Mouse (Mus musculus): ENCODE results near the gene Gcn1l1.
A peak's percentile ranks its signal among the peaks of the same experiment; 100 is the strongest.
"Not testable (repeated sequence)": the region's sequence is repeated elsewhere in the genome, so short reads cannot be mapped to it uniquely, and the experiment has no call there.

Gcn1l1 gene

DNA sequence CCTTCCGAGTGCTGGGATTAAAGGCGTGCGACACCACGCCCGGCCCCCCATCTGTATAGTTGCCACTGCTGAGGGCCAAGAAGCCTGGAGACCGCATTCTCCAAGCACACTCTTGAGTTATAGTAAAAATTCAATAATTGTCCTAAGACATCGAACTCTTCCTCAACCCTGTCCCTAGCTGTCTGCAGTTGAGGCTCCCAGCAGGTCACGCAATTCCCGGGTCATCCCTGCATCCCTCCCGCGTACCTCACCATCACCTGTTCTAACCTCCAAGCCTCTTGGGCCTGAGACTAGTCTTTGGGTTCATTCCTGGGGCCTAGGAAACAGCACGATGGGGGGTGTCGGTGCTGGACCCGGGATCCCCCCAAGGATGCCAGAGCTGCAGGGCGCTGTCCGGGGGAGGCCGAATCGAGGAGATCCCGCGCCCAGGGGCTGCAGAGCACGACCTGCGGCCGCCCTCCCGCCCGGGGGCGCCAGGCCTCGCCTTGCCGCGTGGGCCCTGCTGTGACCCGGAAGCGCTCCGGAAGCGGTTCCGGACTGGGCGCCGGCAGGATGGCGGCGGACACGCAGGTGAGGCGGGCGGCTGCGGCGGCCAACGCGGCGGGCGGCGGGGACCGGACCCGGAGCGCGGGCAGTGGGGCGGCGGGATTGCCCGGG, at the start of gene Gcn1l1:
TSS of gene Gcn1l1 (plus strand) at position 518 of the 657 bp plus-strand sequence.
- DNase-seq (ENCODE audit: low read depth) = peak; percentile 73

DNA sequence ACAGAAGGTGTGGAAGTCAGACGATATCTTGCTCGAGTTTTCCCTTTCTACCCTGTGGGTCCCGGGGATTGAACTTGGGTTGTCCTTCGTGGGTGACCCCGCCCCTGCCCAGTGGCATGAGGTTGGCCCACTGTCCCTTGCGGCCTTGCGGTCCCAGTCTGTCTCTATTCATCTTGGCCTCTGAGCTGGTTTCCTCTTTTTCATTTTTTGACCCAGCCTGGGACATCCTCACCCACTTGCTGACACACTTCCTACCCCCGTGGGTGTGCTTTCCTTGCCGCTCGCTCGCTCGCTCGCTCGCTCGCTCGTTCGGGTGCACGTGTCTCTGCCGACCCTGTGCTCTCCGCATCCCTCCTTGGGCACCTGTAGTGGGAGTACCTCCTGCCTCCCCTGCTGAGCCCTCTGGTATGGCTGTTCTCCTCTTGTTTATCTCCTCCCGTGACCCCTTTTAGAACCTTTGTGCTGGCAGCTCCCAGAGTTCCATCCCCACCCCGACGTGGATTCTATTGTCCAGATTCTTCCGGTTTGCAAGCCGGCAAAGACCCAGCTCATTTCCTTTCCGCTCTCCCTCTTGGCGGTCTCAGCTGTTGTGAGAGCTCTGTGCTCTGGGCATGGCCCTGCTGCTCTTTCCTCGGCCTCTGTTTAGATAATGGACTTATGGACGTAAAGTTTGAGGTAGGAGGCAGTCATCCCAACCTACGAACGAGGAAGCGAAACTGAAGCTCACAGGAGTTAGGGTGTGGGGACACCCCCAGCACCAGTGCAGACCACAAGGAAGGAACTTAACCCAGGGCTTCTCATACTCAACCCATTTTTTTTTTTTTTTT, 48.8 kb upstream of the Gcn1l1 start:
- DNase-seq (ENCODE audit: low read depth) = peak; percentile 84

- peak; percentile 54 for DNase-seq (ENCODE audit: low read depth)
These were observed 48.1 kb upstream of the Gcn1l1 start for GRCm38 (mm10) chr5:115516908-115517307.

- DNase-seq (ENCODE audit: low read depth) = peak; percentile 44
These were observed 47.6 kb upstream of the Gcn1l1 start for GRCm38 (mm10) chr5:115517501-115517900.

- DNase-seq (ENCODE audit: low read depth) = not testable (repeated sequence)
These were observed 46.8 kb upstream of the Gcn1l1 start for GRCm38 (mm10) chr5:115518214-115518613.

- peak; percentile 90 for DNase-seq (ENCODE audit: low read depth)
These were observed 44.7 kb upstream of the Gcn1l1 start for GRCm38 (mm10) chr5:115520325-115520869.

- DNase-seq (ENCODE audit: low read depth) = peak; percentile 89
These were observed 43.2 kb upstream of the Gcn1l1 start for GRCm38 (mm10) chr5:115521553-115522461.

- DNase-seq (ENCODE audit: low read depth) = no peak
These were observed 42.5 kb upstream of the Gcn1l1 start for GRCm38 (mm10) chr5:115522531-115522930.

GRCm38 (mm10) chr5:115522981-115523499, 42.0 kb upstream of the Gcn1l1 start:
- no peak for DNase-seq (ENCODE audit: low read depth)

DNA sequence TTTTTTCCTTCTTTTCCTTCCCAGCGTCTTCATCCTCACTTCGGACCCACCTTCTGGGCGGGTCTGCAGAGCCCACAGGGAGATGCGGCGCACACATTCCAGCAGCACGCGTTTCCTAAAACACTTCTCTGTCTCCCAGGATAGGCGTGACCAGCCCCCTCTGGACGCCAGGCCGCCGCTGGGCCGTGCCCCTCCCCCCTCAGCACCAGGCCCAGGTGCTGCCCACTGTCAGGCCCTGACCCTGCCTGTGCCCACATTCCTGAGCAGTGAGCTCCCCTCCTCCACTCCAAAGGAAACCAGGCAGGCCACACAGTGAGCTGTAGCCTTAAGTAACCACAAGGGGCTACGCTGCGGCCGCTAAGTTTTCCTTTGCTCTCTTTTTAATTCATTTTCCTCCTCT, 41.1 kb upstream of the Gcn1l1 start:
- DNase-seq (ENCODE audit: low read depth) = no peak

DNA sequence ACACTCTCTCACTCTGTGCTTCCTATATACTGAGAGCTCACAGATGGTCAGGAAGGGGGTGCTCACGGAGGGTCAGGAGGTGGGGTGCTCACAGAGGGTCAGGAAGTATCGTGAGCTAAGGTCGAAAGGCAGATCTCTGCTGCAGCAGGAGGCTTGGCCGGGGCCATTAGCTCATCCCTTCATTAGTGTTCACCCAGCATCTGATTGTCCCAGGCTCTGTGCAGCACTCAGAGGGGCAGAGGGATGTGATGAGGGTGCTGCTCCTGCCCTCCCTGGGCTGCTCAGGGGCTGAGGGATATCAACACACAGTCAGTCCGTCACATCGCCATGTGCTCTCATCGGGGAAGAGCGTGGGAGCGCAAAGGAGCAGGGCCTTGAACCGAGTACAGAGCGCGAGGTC, 40.6 kb upstream of the Gcn1l1 start:
- DNase-seq (ENCODE audit: low read depth) = peak; percentile 65

GRCm38 (mm10) chr5:115525416-115525815, 39.6 kb upstream of the Gcn1l1 start:
- no peak for DNase-seq (ENCODE audit: low read depth)

GRCm38 (mm10) chr5:115525943-115526342, 39.1 kb upstream of the Gcn1l1 start:
- DNase-seq (ENCODE audit: low read depth) = no peak

DNA sequence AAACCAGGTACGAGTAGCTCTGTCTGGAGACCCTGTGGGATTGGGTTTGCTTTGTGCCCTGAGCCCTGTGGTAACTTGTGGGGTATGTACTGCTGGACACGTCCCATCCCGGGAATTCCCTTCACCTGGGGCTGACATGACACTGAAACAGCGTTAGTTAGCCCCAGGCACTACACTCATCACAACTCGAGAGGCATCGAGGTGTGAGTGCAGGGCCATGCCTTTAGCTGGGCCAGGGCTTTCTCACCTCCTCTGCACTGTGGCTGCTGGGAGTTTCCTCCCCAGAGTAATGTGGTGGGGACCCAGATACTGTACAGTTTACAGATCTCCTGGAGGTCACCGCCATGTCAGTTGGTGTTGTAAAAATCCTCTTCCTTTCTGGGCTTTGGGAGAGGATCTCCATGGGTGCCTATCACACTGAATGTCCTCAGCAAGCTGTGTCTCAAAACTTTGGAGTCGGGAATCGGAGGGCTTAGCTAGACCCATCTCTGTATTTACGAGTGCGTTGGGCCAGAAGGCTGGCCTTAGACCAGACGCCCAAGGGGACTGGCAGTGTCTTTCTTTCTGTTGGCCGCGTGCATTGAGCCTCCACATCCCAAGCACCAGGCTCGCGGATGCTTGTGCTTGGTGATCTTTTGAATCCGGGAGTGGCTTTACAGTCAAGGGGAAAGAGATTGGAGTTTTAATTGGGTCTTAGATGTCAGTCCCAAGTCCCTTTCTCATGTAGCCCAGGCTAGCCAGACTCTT, 38.4 kb upstream of the Gcn1l1 start:
- no peak for DNase-seq (ENCODE audit: low read depth)

DNA sequence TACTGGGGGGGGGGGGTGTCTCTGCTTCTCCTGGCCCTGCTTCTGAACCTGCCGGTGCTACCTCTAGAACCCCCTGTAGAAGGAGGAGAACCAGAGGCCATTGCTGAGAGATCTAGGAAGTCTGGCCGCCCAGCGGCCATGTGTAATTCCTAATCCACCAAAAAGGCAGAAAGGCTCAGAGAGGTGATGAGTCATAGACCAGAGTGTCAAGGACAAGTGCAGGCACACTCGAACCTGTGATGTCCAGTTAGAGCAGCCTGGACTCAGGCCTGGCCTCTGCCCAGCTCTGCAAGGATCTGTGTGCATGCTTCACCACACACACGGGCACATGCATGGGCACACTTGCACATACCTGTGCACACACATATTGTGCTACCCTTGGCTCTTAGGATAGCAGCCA, 36.9 kb upstream of the Gcn1l1 start:
- DNase-seq (ENCODE audit: low read depth) = peak; percentile 72

GRCm38 (mm10) chr5:115529364-115529741, 35.7 kb upstream of the Gcn1l1 start:
- DNase-seq (ENCODE audit: low read depth) = peak; percentile 33

- peak; percentile 80 for DNase-seq (ENCODE audit: low read depth)
These were observed 35.2 kb upstream of the Gcn1l1 start for GRCm38 (mm10) chr5:115529742-115530446.

DNA sequence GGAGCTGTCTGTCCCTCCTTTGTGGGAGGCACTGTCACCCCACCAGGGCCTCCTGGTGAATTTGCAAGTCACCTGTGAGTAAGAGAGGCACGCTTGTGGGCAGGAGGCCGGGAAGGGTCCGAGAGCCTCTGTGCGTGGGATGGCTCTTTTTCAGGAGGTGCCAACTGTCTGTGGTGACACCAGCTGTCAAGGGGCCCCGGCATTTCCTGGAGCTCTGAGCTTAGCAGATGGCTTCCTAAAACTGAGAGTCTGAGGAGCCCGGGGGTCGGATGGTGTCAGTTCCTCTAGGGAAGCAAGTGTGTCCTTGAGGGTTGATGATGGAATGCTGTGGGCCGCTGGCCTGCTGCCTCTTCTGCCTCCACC, 34.6 kb upstream of the Gcn1l1 start:
- DNase-seq (ENCODE audit: low read depth) = peak; percentile 81

- peak; percentile 63 for DNase-seq (ENCODE audit: low read depth)
These were observed 33.3 kb upstream of the Gcn1l1 start for GRCm38 (mm10) chr5:115531671-115532270.

GRCm38 (mm10) chr5:115534290-115534731, 30.7 kb upstream of the Gcn1l1 start:
- DNase-seq (ENCODE audit: low read depth) = peak; percentile 48

Measured in 416B (cell line).